Mouse (Mus musculus) spleen, postnatal 36 days (tissue): ENCODE results near the gene Srp68.

Experiments used
- DNase-seq, 2 experiments: peaks; one replicate each; pipeline ENCODE4 v3.0.0; 2022; ENCODE audit warnings: low spot score in 2 of 2, mixed read lengths in 1 of 2

Srp68 gene

GRCm38 (mm10) chr11:116209257-116209656 is 64.8 kb downstream of the Srp68 start:
- no peak for DNase-seq

GRCm38 (mm10) chr11:116208660-116209059 is 65.4 kb downstream of the Srp68 start:
- DNase-seq = no peak

GRCm38 (mm10) chr11:116206678-116207077 is 67.3 kb downstream of the Srp68 start:
- no peak for DNase-seq

- DNase-seq = no peak
These were observed 70.9 kb downstream of the Srp68 start for GRCm38 (mm10) chr11:116203150-116203549.

- no peak for DNase-seq
These were observed 72.9 kb downstream of the Srp68 start for GRCm38 (mm10) chr11:116201151-116201550.

- DNase-seq = peak; percentile 90 to 94
These were observed 75.1 kb downstream of the Srp68 start, which contains the start of the genes Ten1 and Acox1 for GRCm38 (mm10) chr11:116198639-116199531. Gene Ten1 (plus strand): TSS chr11:116198855. Gene Acox1 (minus strand): TSS chr11:116199045.

GRCm38 (mm10) chr11:116198132-116198531 is 75.9 kb downstream of the Srp68 start:
- DNase-seq = no peak

GRCm38 (mm10) chr11:116197584-116197906 is 76.5 kb downstream of the Srp68 start:
- DNase-seq = no peak

GRCm38 (mm10) chr11:116196866-116197583 is 77.0 kb downstream of the Srp68 start:
- no peak for DNase-seq

GRCm38 (mm10) chr11:116196336-116196735 is 77.7 kb downstream of the Srp68 start:
- no peak for DNase-seq

- DNase-seq = no peak
These were observed 78.8 kb downstream of the Srp68 start for GRCm38 (mm10) chr11:116195252-116195651.
